Mouse (Mus musculus) yolk sac, embryonic 10.5 days (tissue): ENCODE measurements around the gene Gstp1.
A peak's percentile ranks its signal among the peaks of the same experiment; 100 is the strongest.

Source experiments
- DNase-seq: peaks from one replicate; pipeline ENCODE4 v3.0.0-alpha.2; 2017; ENCODE audit warnings: low spot score

Gene Gstp1

DNA sequence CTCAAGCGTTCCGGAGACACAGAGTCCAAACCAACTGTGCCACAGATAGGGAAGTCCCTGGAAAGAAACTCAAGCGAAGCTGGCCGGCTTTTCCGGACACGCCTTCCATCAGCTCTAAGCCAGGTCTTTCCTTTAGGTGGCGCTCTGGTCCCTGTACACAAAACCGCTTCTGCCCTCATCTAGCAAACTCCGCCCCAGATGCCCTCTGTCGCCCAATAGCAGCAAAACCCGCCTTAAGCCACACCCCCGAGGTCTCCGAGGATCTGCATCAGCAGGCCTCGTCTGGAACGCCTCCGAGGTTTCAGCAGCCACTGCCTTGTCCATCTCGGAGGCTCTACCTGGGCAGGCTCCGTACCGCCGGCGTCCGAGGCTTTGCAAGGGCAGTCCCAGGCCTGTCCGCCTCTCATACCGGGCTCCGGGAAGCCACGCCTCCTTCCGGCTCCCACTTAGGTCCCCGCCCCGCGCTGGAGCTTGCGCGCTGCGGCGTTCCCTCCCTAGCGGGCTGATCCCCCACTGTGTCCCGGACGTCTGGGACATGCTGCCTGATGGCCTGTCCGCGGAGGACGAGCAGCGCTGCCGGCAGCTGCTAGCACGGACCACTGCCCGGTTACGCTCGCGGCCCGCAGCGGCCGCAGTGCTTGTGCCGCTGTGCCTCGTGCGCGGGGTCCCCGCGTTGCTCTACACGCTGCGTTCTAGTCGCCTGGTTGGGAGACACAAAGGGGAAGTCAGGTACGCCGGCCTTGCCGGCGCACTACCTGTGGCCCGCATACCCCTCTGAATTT lies 37.5 kb downstream of the Gstp1 start, which contains the start of the genes Nudt8 and Gm49405:
Gene Nudt8 (plus strand): TSS at position 462 of the 782 bp plus-strand sequence.
Gene Gm49405 (plus strand): TSS at position 508 of the 782 bp plus-strand sequence.
- peak; percentile 99 for DNase-seq

DNA sequence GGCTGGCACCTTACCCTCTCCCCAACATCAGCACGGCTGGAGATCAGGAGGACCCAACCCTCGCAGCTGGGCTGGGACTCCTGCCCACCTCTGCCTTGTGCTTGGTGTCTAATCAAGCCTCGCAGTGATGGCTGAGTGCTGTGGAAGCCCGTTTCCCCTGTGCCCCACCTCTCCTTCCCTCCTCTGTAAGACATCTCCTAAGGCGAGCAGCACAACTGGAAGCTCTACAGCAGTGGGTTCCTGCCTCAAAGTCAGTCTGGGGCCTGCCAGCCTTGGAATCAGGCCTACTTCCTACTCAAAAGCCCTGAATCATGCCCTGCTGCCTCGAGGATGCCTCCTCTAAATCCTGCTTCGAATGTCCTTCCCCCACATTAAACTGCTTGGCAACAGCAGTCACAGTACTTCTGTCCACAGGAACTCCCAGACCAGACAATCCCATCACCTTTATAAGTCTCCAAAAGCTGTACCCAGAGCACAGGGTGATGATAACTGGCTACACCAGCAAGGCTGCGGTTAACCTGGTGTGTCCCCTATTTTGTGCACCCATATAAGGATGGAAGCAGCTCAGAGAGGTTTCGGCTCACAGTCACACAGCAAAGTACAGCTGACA lies 38.6 kb downstream of the Gstp1 start:
- DNase-seq: no peak

DNA sequence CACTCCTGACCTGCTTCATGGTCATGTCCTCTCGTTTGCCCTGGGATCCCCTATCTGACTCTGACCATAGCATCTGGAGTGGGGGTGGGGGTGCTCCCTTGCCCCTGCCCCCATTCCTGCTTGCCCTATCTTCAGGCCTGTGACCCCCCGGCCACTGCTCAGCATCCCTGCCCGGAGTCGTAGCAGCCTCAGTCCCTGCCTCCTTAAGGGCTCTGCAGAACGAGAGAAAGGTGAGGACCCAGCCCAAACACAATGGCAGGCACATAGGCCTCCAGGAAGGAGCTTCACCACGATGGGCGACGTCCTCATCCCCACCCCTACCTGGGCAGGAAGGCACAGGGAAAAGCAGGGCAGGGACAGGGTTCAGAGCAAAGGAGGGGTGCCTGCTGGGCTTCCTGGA lies 39.5 kb downstream of the Gstp1 start:
- no peak for DNase-seq

DNA sequence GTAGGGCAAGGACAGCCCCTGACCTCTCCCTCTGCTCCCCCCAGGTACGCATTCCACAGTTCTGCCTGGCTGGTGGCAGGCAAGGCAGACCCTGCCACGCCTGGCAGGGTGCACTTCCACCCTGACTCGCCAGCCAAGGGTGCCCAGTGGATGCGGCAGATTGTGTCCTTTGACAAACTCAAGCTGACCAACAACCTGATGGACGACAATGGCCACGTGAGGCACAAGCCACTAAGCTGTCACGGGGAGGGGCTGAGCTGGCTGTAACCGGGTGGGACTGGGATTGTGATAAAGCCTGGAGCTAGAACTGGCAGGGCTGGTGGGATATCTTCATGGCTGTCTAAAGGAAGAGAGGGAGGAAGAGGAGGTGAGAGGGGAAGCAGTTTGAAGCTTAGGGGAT lies 40.6 kb downstream of the Gstp1 start:
- DNase-seq: no peak

DNA sequence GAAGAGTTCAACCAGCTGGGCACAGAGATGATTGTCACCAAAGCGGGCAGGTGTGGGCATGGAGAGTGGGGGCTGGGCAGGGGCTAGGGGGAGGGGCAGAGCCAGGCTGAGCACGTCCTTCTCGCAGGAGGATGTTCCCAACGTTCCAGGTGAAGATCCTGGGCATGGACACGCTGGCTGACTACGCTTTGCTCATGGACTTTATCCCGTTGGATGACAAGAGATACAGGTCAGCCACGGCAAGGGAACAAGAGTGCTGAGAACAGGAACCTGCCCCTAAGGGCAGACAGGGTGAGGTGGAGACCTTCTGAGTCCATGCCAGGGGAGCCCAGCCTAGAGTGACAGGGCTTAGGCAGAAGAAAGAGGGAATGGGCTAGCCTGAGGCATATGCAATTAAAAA lies 41.0 kb downstream of the Gstp1 start:
- no peak for DNase-seq

DNA sequence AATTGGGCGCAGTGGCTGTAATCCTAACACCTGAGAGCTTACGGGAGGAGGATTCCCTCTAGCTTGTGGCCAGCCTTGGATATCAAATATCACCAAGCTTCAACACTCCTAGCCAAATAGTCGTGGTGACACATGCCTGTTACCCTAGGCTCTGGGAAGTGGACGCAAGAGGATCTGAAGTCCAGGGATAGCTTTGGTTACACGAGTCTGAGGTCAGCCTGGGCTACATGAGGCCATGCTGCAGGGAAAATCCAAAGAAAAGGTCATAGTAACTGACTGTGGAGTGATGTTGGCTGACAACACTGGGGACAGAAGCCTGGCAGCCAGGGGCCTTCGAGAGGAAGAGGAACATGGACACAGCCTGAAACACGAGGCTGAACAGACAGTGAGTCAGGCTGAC lies 41.7 kb downstream of the Gstp1 start:
- no peak for DNase-seq

DNA sequence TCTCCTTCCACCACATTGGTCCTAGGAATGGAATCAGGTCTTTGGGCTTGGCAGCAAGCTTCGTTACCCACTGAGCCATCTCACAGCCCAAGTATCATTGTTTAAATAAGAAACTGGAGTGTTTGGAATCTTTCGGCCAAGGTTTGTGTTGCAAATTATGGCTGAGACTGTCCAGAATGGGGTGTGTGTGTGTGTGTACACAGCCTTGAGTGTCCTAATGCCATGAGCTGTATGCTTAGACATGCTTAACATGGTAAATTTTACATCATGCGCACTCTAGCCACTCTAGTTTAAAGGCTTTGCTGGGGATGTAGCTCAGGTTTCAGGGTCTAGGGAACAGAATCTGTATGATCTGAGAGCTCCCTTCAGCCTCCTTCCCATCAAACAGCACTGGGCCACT lies 42.3 kb downstream of the Gstp1 start:
- DNase-seq: no peak

DNA sequence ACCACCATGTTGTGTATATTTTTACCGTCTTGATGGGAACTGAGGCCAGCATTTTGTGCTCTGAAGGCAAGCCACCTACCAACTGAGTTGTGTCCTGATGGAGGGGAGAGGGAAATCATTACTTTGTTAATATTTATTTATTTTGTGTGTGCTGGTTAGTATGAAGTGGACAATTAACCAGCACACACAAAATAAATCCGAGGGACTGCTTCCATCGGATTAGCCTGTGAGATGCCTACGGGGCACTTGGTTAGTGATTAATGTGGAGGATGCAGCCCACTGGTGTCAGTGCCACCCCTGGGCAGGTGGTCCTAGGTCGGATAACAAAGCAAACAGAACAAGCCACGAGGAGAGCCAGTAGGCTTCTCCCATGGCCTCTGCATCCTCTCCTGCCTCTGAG lies 42.9 kb downstream of the Gstp1 start:
- DNase-seq: no peak

DNA sequence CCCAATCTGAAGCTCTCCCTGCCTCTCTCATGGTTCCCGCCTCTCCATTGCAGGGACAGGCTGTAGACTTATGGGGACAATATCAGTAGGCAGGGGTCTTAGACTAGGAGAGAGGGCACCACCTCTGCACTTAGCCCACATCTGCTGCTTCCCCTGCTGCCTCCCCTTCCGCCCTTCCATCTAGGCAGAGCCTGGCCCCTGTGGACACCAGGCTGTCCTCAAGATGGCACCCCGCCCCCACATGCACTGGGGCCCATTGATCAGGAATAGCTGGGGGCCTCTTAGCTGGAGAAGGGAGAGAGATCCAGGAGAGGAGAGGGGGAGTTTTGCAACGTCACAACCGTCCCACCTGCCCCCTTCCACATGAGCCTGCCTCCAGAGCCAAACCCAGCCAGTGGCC lies 45.4 kb downstream of the Gstp1 start, which contains the start of gene Tbx10:
Gene Tbx10 (plus strand): TSS at position 337 of the 400 bp plus-strand sequence.
- DNase-seq: no peak

DNA sequence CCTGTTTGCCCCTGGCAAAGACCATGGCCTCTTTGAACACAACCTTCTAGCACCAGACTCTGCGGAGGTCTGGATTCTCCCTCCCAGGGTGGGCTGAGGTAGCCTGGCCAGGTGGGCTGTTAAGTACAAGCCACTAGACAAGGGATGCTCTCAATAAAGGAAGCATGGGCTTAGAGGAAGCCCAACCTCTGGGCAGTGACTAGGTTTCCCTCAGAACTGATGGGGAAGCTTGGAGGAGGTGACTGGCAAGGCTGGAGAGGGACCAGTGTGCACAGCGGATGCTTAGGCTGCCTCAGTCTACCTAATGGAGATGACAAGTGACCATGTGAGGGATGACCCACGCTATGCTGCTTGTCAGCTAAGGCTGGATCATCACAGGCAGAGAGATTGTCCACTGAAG lies 45.8 kb downstream of the Gstp1 start:
- DNase-seq: no peak

DNA sequence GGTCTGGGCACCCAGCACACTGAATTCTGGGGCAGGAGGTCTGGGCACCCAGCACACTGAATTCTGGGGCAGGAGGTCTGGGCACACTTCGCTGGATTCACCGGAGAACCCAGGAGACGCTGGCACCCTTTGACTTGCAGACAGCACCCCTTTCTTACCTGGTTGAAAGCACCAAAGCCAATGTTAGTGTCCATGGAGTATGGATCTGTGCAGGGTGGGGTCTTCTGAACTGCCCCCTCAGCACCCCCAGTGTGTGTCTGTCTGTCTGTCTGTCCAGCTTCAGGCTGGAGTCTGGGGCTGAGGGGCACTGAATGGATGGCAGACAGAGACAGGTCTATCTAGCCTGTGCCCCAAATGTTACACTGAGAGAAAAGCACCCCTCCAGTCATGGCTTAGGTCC lies 46.2 kb downstream of the Gstp1 start:
- no peak for DNase-seq

DNA sequence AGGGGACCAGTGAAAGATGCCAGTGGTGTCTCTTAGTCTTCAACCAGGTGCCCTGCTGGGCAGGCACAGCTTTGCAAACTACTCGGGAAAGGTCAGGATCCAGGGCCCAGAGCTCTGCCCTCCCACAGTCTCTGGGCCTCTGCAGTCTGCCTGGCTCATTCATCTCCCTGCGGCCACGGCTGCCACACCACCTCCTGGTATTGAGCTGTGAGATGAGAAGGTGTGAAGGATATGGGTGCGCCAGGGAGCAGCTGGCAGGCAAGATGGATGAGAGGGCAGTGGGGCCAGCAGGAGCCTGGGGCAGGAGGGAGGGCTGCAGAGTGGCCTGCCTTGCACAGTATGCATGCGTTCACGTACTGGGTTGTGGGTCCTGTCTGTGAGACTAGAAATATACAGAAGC lies 47.0 kb downstream of the Gstp1 start:
- no peak for DNase-seq

DNA sequence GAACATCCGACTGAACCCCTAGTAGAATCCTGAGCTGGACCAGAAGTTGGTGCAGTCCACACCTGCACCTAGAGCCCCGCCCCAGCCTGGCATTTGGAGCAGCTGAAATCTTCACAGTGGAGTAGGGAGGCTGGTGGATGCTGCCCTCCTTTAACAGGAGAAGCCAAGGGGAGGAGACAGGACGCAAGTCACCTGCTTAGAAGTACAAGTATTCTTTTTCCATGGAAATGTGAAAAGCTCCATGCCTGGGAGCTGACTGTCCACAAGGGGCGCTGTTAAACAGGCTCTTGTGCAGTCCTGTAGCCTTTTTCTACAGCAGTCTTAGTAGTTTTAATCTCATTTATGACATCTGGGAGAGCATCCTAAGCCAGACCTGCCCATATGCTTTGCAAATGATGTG lies 49.0 kb downstream of the Gstp1 start:
- DNase-seq: no peak

DNA sequence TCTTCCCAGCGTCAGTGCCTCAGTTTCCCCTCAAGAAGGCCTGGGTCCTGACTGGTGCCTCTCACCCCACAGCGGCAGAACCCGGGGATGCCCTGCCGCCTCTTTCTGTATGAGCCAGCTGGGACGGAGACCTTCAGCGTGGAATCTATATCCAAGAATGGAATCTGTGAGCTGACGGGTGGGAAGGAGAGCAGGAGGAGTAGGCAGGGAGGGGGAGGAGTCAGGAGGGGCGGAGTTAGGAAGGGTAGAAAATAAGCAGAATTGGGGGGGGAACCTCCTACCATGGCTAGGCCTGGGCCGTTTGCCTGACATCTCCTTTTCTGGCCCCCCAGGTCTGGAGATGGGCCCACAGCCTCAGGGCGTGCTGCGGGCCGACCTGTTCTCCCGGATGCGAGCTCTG lies 49.7 kb downstream of the Gstp1 start:
- DNase-seq: no peak

DNA sequence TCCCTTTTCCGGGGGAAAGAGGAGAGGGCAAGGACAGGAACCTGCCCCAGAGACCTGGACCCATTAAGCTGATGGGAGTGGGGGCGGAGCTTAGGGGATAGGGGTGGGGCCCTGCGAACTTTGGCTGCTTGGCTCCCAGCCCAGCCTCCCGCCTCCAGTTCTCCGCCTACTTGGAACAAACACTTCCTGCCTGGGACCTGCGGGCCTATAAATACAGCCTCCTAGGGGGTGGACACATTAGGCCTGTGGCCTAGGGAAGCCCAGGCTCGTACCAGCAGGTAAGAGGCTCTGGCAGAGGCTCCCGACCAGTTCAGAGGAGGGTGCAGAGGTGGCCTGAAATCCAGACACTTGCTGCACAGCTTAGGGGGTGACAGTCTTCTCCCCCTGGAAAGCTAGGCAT lies 51.5 kb downstream of the Gstp1 start, which contains the start of gene Acy3:
Gene Acy3 (plus strand): TSS at position 237 of the 400 bp plus-strand sequence.
- DNase-seq: peak; percentile 81
